29 mouse cellular contexts compared by ENCODE assay signal in genomic region chr19:15487576-15487975, GRCm38 (mm10).
DNase-seq lines count a peak whose midpoint lies in the region; ATAC-seq and TF ChIP-seq lines count a peak whose summit lies in the region.
"Had no signal": no experiment of that assay in that cellular context is flagged by ENCODE, and none has a peak within 500 bp of the region (broad histone marks: within the 10 kb centered on the region; RNA-seq: fewer than 3 reads in every experiment).

No protein-coding gene starts in this region.

- H3K4me3 ChIP-seq in forebrain, postnatal 0 days (ENCODE audit: low read depth, low read length): no peak overlapping the region
- no peak overlapping the region for H3K4me3 ChIP-seq in forebrain, embryonic 11.5 days (ENCODE audit: low read depth, low read length)
- no peak overlapping the region for H3K4me3 ChIP-seq in hindbrain, embryonic 11.5 days (ENCODE audit: low read depth, low read length)
- H3K4me3 ChIP-seq: embryonic facial prominence, embryonic 10.5 days; embryonic facial prominence, embryonic 13.5 days; erythroblast, embryonic 14.5 days; forebrain, embryonic 13.5 days; heart, adult 2 months; heart, embryonic 10.5 days; heart, embryonic 13.5 days; hindbrain, embryonic 12.5 days; hindbrain, embryonic 15.5 days had no signal

- H3K4me1 ChIP-seq in forebrain, postnatal 0 days (ENCODE audit: insufficient read depth): no peaks in the 10 kb centered on the region
- H3K4me1 ChIP-seq in forebrain, embryonic 11.5 days (replicated peaks; ENCODE audit: control insufficient read depth, insufficient read depth, low read length): no peaks in the 10 kb centered on the region
- H3K4me1 ChIP-seq in hindbrain, embryonic 11.5 days (replicated peaks; ENCODE audit: control insufficient read depth, insufficient read depth, low read length): no peaks in the 10 kb centered on the region
- H3K4me1 ChIP-seq: embryonic facial prominence, embryonic 10.5 days; embryonic facial prominence, embryonic 13.5 days; forebrain, embryonic 13.5 days; heart, embryonic 10.5 days; hindbrain, embryonic 12.5 days; hindbrain, embryonic 15.5 days had no signal

- no peak overlapping the region for H3K9ac ChIP-seq in forebrain, postnatal 0 days
- no peak overlapping the region for H3K9ac ChIP-seq in forebrain, embryonic 11.5 days (ENCODE audit: low read length)
- H3K9ac ChIP-seq in hindbrain, embryonic 11.5 days (ENCODE audit: low read depth, low read length): no peak overlapping the region
- H3K9ac ChIP-seq: embryonic facial prominence, embryonic 13.5 days; forebrain, embryonic 13.5 days; heart, embryonic 13.5 days; hindbrain, embryonic 12.5 days; hindbrain, embryonic 15.5 days had no signal

- DNase-seq in forebrain, postnatal 0 days: peak; percentile 47
- no peak for DNase-seq in forebrain, embryonic 11.5 days (ENCODE audit: low spot score)
- peak; percentile 31 for DNase-seq in left cerebral cortex, postnatal 4 days
- DNase-seq in left cerebral cortex, adult 11 months (ENCODE audit: low spot score): no peak
- peak; percentile 16 for DNase-seq in right cerebral cortex, postnatal 4 days
- no peak for DNase-seq in right cerebral cortex, postnatal 36 days (ENCODE audit: low spot score in 2 of 2)
- DNase-seq in brain, embryonic 14.5 days (ENCODE audit: low read depth): peak; percentile 10
- no peak for DNase-seq in hindbrain, embryonic 11.5 days (ENCODE audit: low spot score)
- DNase-seq: adrenal gland, adult 2 months; adrenal gland, postnatal 25 days; cerebellum, adult 11 months; cerebellum, adult 9-10 months; cerebellum, postnatal 36 days; embryo, embryonic 11 days; gastrocnemius, postnatal 10 days; gastrocnemius, postnatal 36 days; heart, adult 2 months; heart, postnatal 14 days; heart, postnatal 4 days had no signal

- H3K4me2 ChIP-seq in forebrain, postnatal 0 days (ENCODE audit: low read depth): no peak overlapping the region
- no peak overlapping the region for H3K4me2 ChIP-seq in forebrain, embryonic 11.5 days (ENCODE audit: low read depth, low read length, severe bottlenecking)
- H3K4me2 ChIP-seq in hindbrain, embryonic 11.5 days (replicated peaks; ENCODE audit: low read depth, low read length): no peak overlapping the region
- H3K4me2 ChIP-seq: embryonic facial prominence, embryonic 13.5 days; forebrain, embryonic 13.5 days; heart, embryonic 13.5 days; hindbrain, embryonic 12.5 days; hindbrain, embryonic 15.5 days had no signal

- TF ChIP-seq CTCF in forebrain, postnatal 0 days (IDR thresholded peaks at IDR 0.05; ENCODE audit: low read depth): no peak
- no peak for TF ChIP-seq CTCF in brain, embryonic 14.5 days (IDR thresholded peaks at IDR 0.05; ENCODE audit: borderline replicate concordance, extremely low read depth, insufficient read depth, insufficient read length)

- no peak overlapping the region for H3K27ac ChIP-seq in forebrain, postnatal 0 days (ENCODE audit: low read depth, low read length)
- H3K27ac ChIP-seq in forebrain, embryonic 11.5 days (ENCODE audit: low read depth, low read length): no peak overlapping the region
- no peak overlapping the region for H3K27ac ChIP-seq in hindbrain, embryonic 11.5 days (ENCODE audit: low read depth, low read length)
- H3K27ac ChIP-seq: embryonic facial prominence, embryonic 10.5 days; embryonic facial prominence, embryonic 13.5 days; forebrain, embryonic 13.5 days; heart, adult 2 months; heart, embryonic 10.5 days; heart, embryonic 13.5 days; hindbrain, embryonic 12.5 days; hindbrain, embryonic 15.5 days had no signal

- H3K27me3 ChIP-seq in forebrain, postnatal 0 days (ENCODE audit: insufficient read depth, low read length): no peaks in the 10 kb centered on the region
- H3K27me3 ChIP-seq in forebrain, embryonic 11.5 days (ENCODE audit: control insufficient read depth, insufficient read depth, low read length): no peaks in the 10 kb centered on the region
- no peaks in the 10 kb centered on the region for H3K27me3 ChIP-seq in hindbrain, embryonic 11.5 days (ENCODE audit: control insufficient read depth, insufficient read depth, low read length)
- H3K27me3 ChIP-seq: embryonic facial prominence, embryonic 13.5 days; heart, embryonic 13.5 days; hindbrain, embryonic 12.5 days had no signal

- intact Hi-C loops in left cerebral cortex, postnatal 4 days (cut with DNase I): no loop called here

- ATAC-seq in forebrain, postnatal 0 days: peak; percentile 25; the same call in 1 of the 2 replicates
- no peak for ATAC-seq in forebrain, embryonic 11.5 days (replicated peaks; ENCODE audit: low FRiP score)
- ATAC-seq in hindbrain, embryonic 11.5 days (ENCODE audit: low FRiP score): no peak
- ATAC-seq: CD4-positive, CD25-positive, alpha-beta regulatory T cell, adult 4 months; forebrain, embryonic 13.5 days; forebrain, embryonic 16.5 days had no signal

- no peaks in the 10 kb centered on the region for H3K9me3 ChIP-seq in forebrain, postnatal 0 days (ENCODE audit: low read length)
- no peaks in the 10 kb centered on the region for H3K9me3 ChIP-seq in forebrain, embryonic 11.5 days (ENCODE audit: control insufficient read depth, low read length)
- no peaks in the 10 kb centered on the region for H3K9me3 ChIP-seq in hindbrain, embryonic 11.5 days (ENCODE audit: control insufficient read depth, low read length)
- H3K9me3 ChIP-seq: embryonic facial prominence, embryonic 10.5 days; embryonic facial prominence, embryonic 13.5 days; forebrain, embryonic 13.5 days; heart, embryonic 10.5 days; heart, embryonic 13.5 days; hindbrain, embryonic 12.5 days; hindbrain, embryonic 15.5 days had no signal

- TF ChIP-seq POLR2A in brain, embryonic 14.5 days (IDR thresholded peaks at IDR 0.05; ENCODE audit: borderline replicate concordance, extremely low read depth, insufficient read depth, insufficient read length, poor library complexity, severe bottlenecking): no peak

- H3K36me3 ChIP-seq in forebrain, postnatal 0 days (ENCODE audit: insufficient read depth): no peaks in the 10 kb centered on the region
- no peaks in the 10 kb centered on the region for H3K36me3 ChIP-seq in forebrain, embryonic 11.5 days (ENCODE audit: control insufficient read depth, insufficient read depth, low read length)
- no peaks in the 10 kb centered on the region for H3K36me3 ChIP-seq in hindbrain, embryonic 11.5 days (ENCODE audit: control insufficient read depth, insufficient read depth, low read length)
- H3K36me3 ChIP-seq: embryonic facial prominence, embryonic 10.5 days; embryonic facial prominence, embryonic 13.5 days; heart, embryonic 10.5 days; heart, embryonic 13.5 days; hindbrain, embryonic 12.5 days; hindbrain, embryonic 15.5 days had no signal

- 81% methylated on average over 5 of the region's 5 CpGs for WGBS in forebrain, postnatal 0 days
- WGBS in forebrain, embryonic 11.5 days: 91% methylated on average over 5 of the region's 5 CpGs
- WGBS in hindbrain, embryonic 11.5 days: 89% methylated on average over 5 of the region's 5 CpGs

Comparison
In these comparisons a context has a peak if more than half of its experiments do, and no peak if none do; other contexts are left out.
1. DNase-seq: peak in forebrain, postnatal 0 days (single experiment), left cerebral cortex, postnatal 4 days (single experiment), right cerebral cortex, postnatal 4 days (single experiment) and brain, embryonic 14.5 days (single experiment); none in forebrain, embryonic 11.5 days (single experiment), left cerebral cortex, adult 11 months (single experiment), right cerebral cortex, postnatal 36 days (0 of 2) and hindbrain, embryonic 11.5 days (single experiment).